Mouse (Mus musculus) E14TG2a.4 (cell line): ENCODE data around the gene Ccser2.

ENCODE experiments used
- H3K27me3 ChIP-seq: 2 replicates; pipeline ENCODE4 v1.6.1; 2014; ENCODE audit warnings: low read length, control low read depth; ENCODE audit not compliant: insufficient read depth
- H3K36me3 ChIP-seq: 2 replicates; pipeline ENCODE4 v1.6.1; 2014; ENCODE audit warnings: low read length, control low read depth; ENCODE audit not compliant: insufficient read depth
- H3K4me1 ChIP-seq: replicated peaks from 2 replicates; pipeline ENCODE4 v1.6.1; 2014; ENCODE audit warnings: low read depth, low read length, control low read depth
- H3K4me3 ChIP-seq: replicated peaks from 2 replicates; pipeline ENCODE4 v1.5.1; 2014; ENCODE audit warnings: mild to moderate bottlenecking, low read length
- H3K9me3 ChIP-seq: 2 replicates; pipeline ENCODE4 v1.6.1; 2014; ENCODE audit warnings: low read length, control low read depth
- CTCF ChIP-seq: conservative IDR thresholded peaks from 2 replicates; pipeline ENCODE4 v1.5.1; 2014; ENCODE audit warnings: low read length
- NANOG ChIP-seq: IDR thresholded peaks from 2 replicates; pipeline ENCODE4 v1.6.1; 2014; ENCODE audit warnings: borderline replicate concordance, low read length, mixed read lengths
- POU5F1 ChIP-seq: IDR thresholded peaks from 2 replicates; pipeline ENCODE4 v1.6.1; 2014; ENCODE audit warnings: low read length, borderline replicate concordance

Gene Ccser2

GRCm38 (mm10) chr14:36904206-36904605 lies 64.4 kb downstream of the Ccser2 start:
- Histone ChIP-seq H3K4me3 (no peak overlapping the region), H3K4me1 (0 out of 2 replicates have a peak, but pooled peaks cover 4% of the 10 kb centered on the region), H3K36me3 (peaks cover 11% of the 10 kb centered on the region), H3K9me3 (no peaks in the 10 kb centered on the region), H3K27me3 (no peaks in the 10 kb centered on the region)
- TF ChIP-seq NANOG (no peak), CTCF (no peak), POU5F1 (no peak)

DNA sequence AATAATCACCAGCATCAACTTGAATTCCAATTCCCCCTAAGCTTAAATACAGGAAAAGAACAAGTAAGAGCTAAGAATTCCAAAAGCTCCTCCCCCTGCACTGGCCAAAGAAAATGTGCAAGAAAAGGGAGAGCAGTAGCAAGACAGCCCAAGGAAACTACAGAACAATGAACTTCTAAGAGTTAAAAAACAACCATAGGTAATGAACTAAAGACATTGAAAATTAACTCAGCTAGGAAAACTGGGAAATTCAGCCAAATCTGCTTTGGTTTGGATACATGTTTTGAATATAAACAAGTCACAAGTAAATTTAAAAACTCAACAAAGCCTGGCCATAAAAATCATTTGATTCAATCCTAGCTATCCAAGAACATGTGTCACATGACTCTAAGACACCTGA lies 67.7 kb downstream of the Ccser2 start:
- no peaks in the 10 kb centered on the region for H3K9me3 ChIP-seq
- no peak overlapping the region for H3K4me3 ChIP-seq
- no peaks in the 10 kb centered on the region for H3K27me3 ChIP-seq
- peaks cover 3% of the 10 kb centered on the region for H3K36me3 ChIP-seq
- TF ChIP-seq CTCF (no peak), NANOG (no peak)
- H3K4me1 ChIP-seq, result 0 out of 2 replicates have a peak, but pooled peaks cover 4% of the 10 kb centered on the region

GRCm38 (mm10) chr14:36894701-36895100 lies 73.9 kb downstream of the Ccser2 start:
- no peak for TF ChIP-seq NANOG
- TF ChIP-seq CTCF, result no peak
- TF ChIP-seq POU5F1, result no peak
- no peaks in the 10 kb centered on the region for H3K9me3 ChIP-seq
- no peaks in the 10 kb centered on the region for H3K27me3 ChIP-seq

GRCm38 (mm10) chr14:36892762-36893358 lies 75.7 kb downstream of the Ccser2 start:
- H3K27me3 ChIP-seq, result no peaks in the 10 kb centered on the region
- H3K4me3 ChIP-seq, result no peak overlapping the region
- TF ChIP-seq POU5F1, result no peak
- peak; percentile 39; the same call in 1 of the 2 replicates for TF ChIP-seq NANOG
- no peak for TF ChIP-seq CTCF
- no peaks in the 10 kb centered on the region for H3K9me3 ChIP-seq
- no peaks in the 10 kb centered on the region for H3K36me3 ChIP-seq
- peaks cover 30% of the 10 kb centered on the region for H3K4me1 ChIP-seq

More at GRCm38 (mm10) chr14:36894701-36895100, 73.9 kb downstream of the Ccser2 start:
- peaks cover 30% of the 10 kb centered on the region for H3K4me1 ChIP-seq
- peaks cover 3% of the 10 kb centered on the region; the same call in 1 of the 2 replicates for H3K36me3 ChIP-seq
- H3K4me3 ChIP-seq, result no peak overlapping the region

- TF ChIP-seq NANOG, result no peak
- TF ChIP-seq CTCF, result no peak
- no peak for TF ChIP-seq POU5F1
- Histone ChIP-seq H3K4me1 (peaks cover 35% of the 10 kb centered on the region), H3K27me3 (no peaks in the 10 kb centered on the region), H3K9me3 (no peaks in the 10 kb centered on the region), H3K36me3 (no peaks in the 10 kb centered on the region), H3K4me3 (no peak overlapping the region)
Measured at GRCm38 (mm10) chr14:36890130-36890529, 78.4 kb downstream of the Ccser2 start.

DNA sequence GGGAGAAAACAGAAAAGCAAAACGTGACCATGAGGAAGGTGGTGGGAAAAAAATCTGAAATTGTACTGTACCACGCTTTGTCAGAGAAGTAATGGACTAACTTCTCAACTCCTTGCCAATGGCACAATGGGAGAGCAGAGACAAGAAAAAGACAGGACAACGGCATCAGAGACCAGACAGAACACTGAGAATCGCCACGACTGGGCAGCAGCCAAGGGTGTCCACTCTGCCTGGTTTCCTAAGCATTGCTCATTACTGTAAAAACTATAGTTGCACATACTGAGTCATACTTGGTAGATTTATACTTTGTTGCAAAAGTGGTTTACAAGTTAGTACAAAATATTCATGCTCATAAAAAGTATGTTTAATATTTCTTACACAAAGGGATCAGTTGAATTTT lies 82.9 kb downstream of the Ccser2 start:
- H3K36me3 ChIP-seq, result no peaks in the 10 kb centered on the region
- peaks cover 38% of the 10 kb centered on the region for H3K4me1 ChIP-seq
- no peak overlapping the region for H3K4me3 ChIP-seq
- no peaks in the 10 kb centered on the region for H3K9me3 ChIP-seq
- TF ChIP-seq POU5F1, result no peak
- no peak for TF ChIP-seq NANOG
- no peak for TF ChIP-seq CTCF
- no peaks in the 10 kb centered on the region for H3K27me3 ChIP-seq

- H3K4me3 ChIP-seq, result no peak overlapping the region
- H3K4me1 ChIP-seq, result peaks cover 34% of the 10 kb centered on the region
- no peaks in the 10 kb centered on the region for H3K36me3 ChIP-seq
- H3K9me3 ChIP-seq, result no peaks in the 10 kb centered on the region
- no peaks in the 10 kb centered on the region for H3K27me3 ChIP-seq
- TF ChIP-seq CTCF, result no peak
- TF ChIP-seq POU5F1, result no peak
- no peak for TF ChIP-seq NANOG
Measured at GRCm38 (mm10) chr14:36885117-36885516, 83.5 kb downstream of the Ccser2 start.

DNA sequence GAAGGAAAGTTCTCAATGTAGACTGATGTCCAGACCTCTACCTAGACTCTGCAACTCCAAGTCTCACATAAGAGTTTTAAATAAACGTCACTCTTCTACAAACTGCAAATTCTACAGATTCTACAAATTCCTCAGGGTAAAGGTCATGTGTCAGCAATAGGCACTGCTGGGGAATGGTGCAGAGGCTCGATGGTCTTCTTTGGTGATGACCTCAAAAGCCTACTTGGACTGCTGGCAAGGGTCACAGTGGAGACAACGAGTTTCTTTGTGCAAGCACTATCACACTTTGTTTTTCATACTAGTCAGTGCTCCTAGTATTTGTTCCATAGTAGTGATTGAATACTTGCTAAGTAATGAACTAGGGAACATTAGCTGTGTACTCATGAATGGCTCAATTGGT lies 85.0 kb downstream of the Ccser2 start:
- TF ChIP-seq POU5F1 (no peak), CTCF (no peak), NANOG (no peak)
- H3K4me3 ChIP-seq, result no peak overlapping the region
- H3K9me3 ChIP-seq, result no peaks in the 10 kb centered on the region
- peaks cover 37% of the 10 kb centered on the region for H3K4me1 ChIP-seq
- peaks cover 10% of the 10 kb centered on the region for H3K36me3 ChIP-seq
- no peaks in the 10 kb centered on the region for H3K27me3 ChIP-seq

DNA sequence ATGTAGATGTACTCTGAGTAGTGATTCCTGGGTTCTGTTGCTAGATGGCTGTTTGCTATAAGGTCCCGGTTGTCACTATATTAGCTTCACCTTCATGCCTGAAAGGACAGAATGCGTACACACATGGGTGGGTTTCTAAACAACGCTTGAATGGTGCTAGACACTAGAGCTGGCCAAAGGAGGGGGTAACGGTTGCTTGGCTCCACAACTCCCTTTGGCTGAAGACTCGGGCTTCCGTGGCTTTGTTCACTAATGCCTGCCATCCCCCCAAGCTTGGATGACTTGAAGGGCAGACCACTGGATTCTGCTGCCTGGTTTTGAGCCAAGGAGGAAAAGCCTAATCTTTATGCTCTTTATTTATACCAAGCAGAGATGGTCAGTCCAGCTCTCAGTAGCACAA lies 98.3 kb downstream of the Ccser2 start:
- no peak overlapping the region for H3K4me3 ChIP-seq
- no peaks in the 10 kb centered on the region for H3K36me3 ChIP-seq
- H3K9me3 ChIP-seq, result no peaks in the 10 kb centered on the region
- H3K27me3 ChIP-seq, result no peaks in the 10 kb centered on the region
- TF ChIP-seq NANOG, result no peak
- H3K4me1 ChIP-seq, result no peaks in the 10 kb centered on the region
